Mouse (Mus musculus): ENCODE data around the gene Eif4h. TPM values are rescaled to one million over a fixed set of nuclear protein-coding genes. Genes with fewer than 3 reads are reported as not detected.

Gene Eif4h
- total RNA-seq, 2 experiments from 2014 or later, result 309 to 328 TPM

GRCm38 (mm10) chr5:134615380-134615779, 23.9 kb downstream of the Eif4h start:
- no peak for DNase-seq (ENCODE audit: low spot score in 2 of 2)
- intact Hi-C loops (cut with DNase I), result no loop called here

GRCm38 (mm10) chr5:134614802-134615201, 24.5 kb downstream of the Eif4h start, which contains the start of gene Lat2:
TSS of gene Lat2 (minus strand) at chr5:134615025.
- intact Hi-C loops (cut with DNase I), result no loop called here

GRCm38 (mm10) chr5:134614296-134614695, 25.0 kb downstream of the Eif4h start:
- intact Hi-C loops (cut with DNase I), result no loop called here
- DNase-seq (ENCODE audit: low spot score in 2 of 2), result peak in 1 of 2 experiments; percentile 12

More at GRCm38 (mm10) chr5:134614802-134615201, 24.5 kb downstream of the Eif4h start, which contains the start of gene Lat2:
- DNase-seq (ENCODE audit: low spot score in 2 of 2), result peak in 1 of 2 experiments; percentile 16

- intact Hi-C loops (cut with DNase I), result no loop called here
- DNase-seq (ENCODE audit: low spot score in 2 of 2), result no peak
Measured at GRCm38 (mm10) chr5:134613727-134614126, 25.6 kb downstream of the Eif4h start.

GRCm38 (mm10) chr5:134611810-134612521, 27.3 kb downstream of the Eif4h start:
- DNase-seq (ENCODE audit: low spot score in 2 of 2), result no peak
- intact Hi-C loops (cut with DNase I), result no loop called here

GRCm38 (mm10) chr5:134609916-134610643, 29.2 kb downstream of the Eif4h start:
- no peak for DNase-seq (ENCODE audit: low spot score in 2 of 2)
- intact Hi-C loops (cut with DNase I), result no loop called here

GRCm38 (mm10) chr5:134607121-134607520, 32.2 kb downstream of the Eif4h start:
- no peak for DNase-seq (ENCODE audit: low spot score in 2 of 2)
- intact Hi-C loops (cut with DNase I), result no loop called here

- intact Hi-C loops (cut with DNase I), result no loop called here
- DNase-seq (ENCODE audit: low spot score in 2 of 2), result no peak
Measured at GRCm38 (mm10) chr5:134606314-134606713, 33.0 kb downstream of the Eif4h start.

- intact Hi-C loops (cut with DNase I), result no loop called here
- no peak for DNase-seq (ENCODE audit: low spot score in 2 of 2)
Measured at GRCm38 (mm10) chr5:134604376-134604775, 34.9 kb downstream of the Eif4h start.

- no peak for DNase-seq (ENCODE audit: low spot score in 2 of 2)
- intact Hi-C loops (cut with DNase I), result no loop called here
Measured at GRCm38 (mm10) chr5:134597711-134598110, 41.6 kb downstream of the Eif4h start.

- no peak for DNase-seq (ENCODE audit: low spot score in 2 of 2)
- intact Hi-C loops (cut with DNase I), result no loop called here
Measured at GRCm38 (mm10) chr5:134593093-134593492, 46.2 kb downstream of the Eif4h start.

- no peak for DNase-seq (ENCODE audit: low spot score in 2 of 2)
- intact Hi-C loops (cut with DNase I), result no loop called here
Measured at GRCm38 (mm10) chr5:134592026-134592581, 47.2 kb downstream of the Eif4h start.

GRCm38 (mm10) chr5:134589900-134590299, 49.4 kb downstream of the Eif4h start:
- intact Hi-C loops (cut with DNase I), result no loop called here
- DNase-seq (ENCODE audit: low spot score in 2 of 2), result no peak

- intact Hi-C loops (cut with DNase I), result loop anchor here (5.0 kb wide), 1 partner anchor 77 kb away; no protein-coding TSS in a partner anchor
- no peak for DNase-seq (ENCODE audit: low spot score in 2 of 2)
Measured at GRCm38 (mm10) chr5:134584798-134585197, 54.5 kb downstream of the Eif4h start.

- DNase-seq (ENCODE audit: low spot score in 2 of 2), result no peak
- intact Hi-C loops (cut with DNase I), result loop anchor here (2.0 to 5.0 kb wide), 2 partner anchors 77 to 89 kb away; no protein-coding TSS in a partner anchor
Measured at GRCm38 (mm10) chr5:134583884-134584213, 55.4 kb downstream of the Eif4h start.

- intact Hi-C loops (cut with DNase I), result loop anchor here (2.0 to 5.0 kb wide), 2 partner anchors 76 to 88 kb away; no protein-coding TSS in a partner anchor
- DNase-seq (ENCODE audit: low spot score in 2 of 2), result no peak
Measured at GRCm38 (mm10) chr5:134583006-134583883, 56.0 kb downstream of the Eif4h start.

- peak; percentile 96 to 99 for DNase-seq (ENCODE audit: low spot score in 2 of 2)
- intact Hi-C loops (cut with DNase I), result loop anchor here (2.0 to 5.0 kb wide), 2 partner anchors 75 to 88 kb away; no protein-coding TSS in a partner anchor
Measured at GRCm38 (mm10) chr5:134582221-134582907, 56.9 kb downstream of the Eif4h start.

GRCm38 (mm10) chr5:134581146-134581545, 58.1 kb downstream of the Eif4h start, which contains the start of gene Rfc2:
TSS of gene Rfc2 (plus strand) at chr5:134581366.
- intact Hi-C loops (cut with DNase I), result loop anchor here (5.0 kb wide), 1 partner anchor 74 kb away; no protein-coding TSS in a partner anchor
- no peak for DNase-seq (ENCODE audit: low spot score in 2 of 2)

- DNase-seq (ENCODE audit: low spot score in 2 of 2), result no peak
- intact Hi-C loops (cut with DNase I), result no loop called here
Measured at GRCm38 (mm10) chr5:134579135-134579534, 60.2 kb downstream of the Eif4h start.
